Mouse (Mus musculus) pancreas, adult 10 weeks (tissue): ENCODE measurements around the gene Plk2. TPM values are rescaled to one million over a fixed set of nuclear protein-coding genes. Genes with fewer than 3 reads are reported as not detected.

Experiments used
- polyA plus RNA-seq: library from polyadenylated mRNA; stranded (reverse); fragments of 350-450 nt; fragmentation: Illumina TruSeq; extraction: RNeasy Lipid Tissue Mini Kit (QIAGEN cat#74804); gene quantifications from one replicate; pipeline ENCODE4 v1.2.3, GENCODE M21; 2015; ENCODE audit warnings: low read depth, low replicate concordance; ENCODE audit not compliant: insufficient read depth

The Plk2 gene
- 44.0 TPM for polyA plus RNA-seq

GRCm38 (mm10) chr13:110394291-110395178 lies at the start of gene Plk2:
Plk2 (plus strand) TSS chr13:110395046.

GRCm38 (mm10) chr13:110356941-110357340 lies 37.9 kb upstream of the Plk2 start, which contains the start of gene Gapt:
Gapt (minus strand) TSS chr13:110357199.

Other genes with a start within 250 kb of the Plk2 start
- 0.46 TPM for gene Rab3c, start 114.0 kb upstream of the Plk2 start, polyA plus RNA-seq
- gene Gapt, start 37.8 kb upstream of the Plk2 start, polyA plus RNA-seq = not detected